Mouse (Mus musculus) adrenal gland, adult 18-20 months (tissue): ENCODE data around the gene Sfrp2. TPM values are rescaled to one million over a fixed set of nuclear protein-coding genes. Genes with fewer than 3 reads are reported as not detected.

Source experiments
- total RNA-seq, 2 experiments: library from RNA; stranded (reverse); gene quantifications; 1 replicate in 1 of 2; 2 replicates in 1 of 2; pipeline ENCODE4 v1.2.3; 2021

Sfrp2 gene
- total RNA-seq, 2 experiments from 2014 or later: 2.6 to 6.5 TPM

Other genes with a start within 250 kb of the Sfrp2 start
- 1 to 10 TPM; 2.8 to 3.7 TPM for gene Tlr2, start 75.4 kb downstream of the Sfrp2 start, total RNA-seq